Mouse (Mus musculus) kidney, adult 2 months (tissue): ENCODE results near the gene Eif1. TPM values are rescaled to one million over a fixed set of nuclear protein-coding genes. Genes with fewer than 3 reads are reported as not detected.

Source experiments
- DNase-seq: peaks from one replicate; pipeline ENCODE4 v3.0.0; 2021
- H3K27ac ChIP-seq: fragments of 200-500 bp; 2 replicates; pipeline ENCODE4 v1.5.1; 2012; ENCODE audit warnings: low read depth, low read length, control low read depth, inconsistent platforms; ENCODE audit not compliant: insufficient read depth
- H3K27me3 ChIP-seq: fragments of 200-500 bp; replicated peaks from 2 replicates; pipeline ENCODE4 v1.6.1; 2012; ENCODE audit warnings: mild to moderate bottlenecking, moderate library complexity, low read length, inconsistent platforms; ENCODE audit not compliant: control insufficient read depth, insufficient read depth
- H3K36me3 ChIP-seq: fragments of 200-500 bp; 2 replicates; pipeline ENCODE4 v1.6.1; 2012; ENCODE audit warnings: mild to moderate bottlenecking, moderate library complexity, low read length, inconsistent platforms; ENCODE audit not compliant: control insufficient read depth, insufficient read depth
- H3K4me1 ChIP-seq: fragments of 200-500 bp; 2 replicates; pipeline ENCODE4 v1.6.1; 2011; ENCODE audit warnings: low read length; ENCODE audit not compliant: control insufficient read depth, insufficient read depth
- H3K4me3 ChIP-seq: fragments of 200-500 bp; 2 replicates; pipeline ENCODE4 v1.5.1; 2011; ENCODE audit warnings: mild to moderate bottlenecking, low read depth, low read length, control low read depth; ENCODE audit not compliant: insufficient read depth
- CTCF ChIP-seq: fragments of 200-500 bp; conservative IDR thresholded peaks from 2 replicates; pipeline ENCODE4 v1.5.1; 2011; ENCODE audit warnings: low read depth, mild to moderate bottlenecking, control low read depth, low read length, moderate library complexity, mixed read lengths; ENCODE audit not compliant: insufficient read depth, insufficient read length
- POLR2A ChIP-seq: fragments of 200-500 bp; IDR thresholded peaks from one replicate; pipeline ENCODE4 v1.6.1; 2011; ENCODE audit warnings: low read depth, low read length, control low read depth
- WGBS: fragments of 180-500 bp; shearing (Covaris S2); methylation state at CpG from one replicate; pipeline ENCODE4 v1.1.7; 2018; 5-methylcytosine and 5-hydroxymethylcytosine counted together
- polyA plus RNA-seq: library from polyadenylated mRNA; depleted of rRNA; stranded (reverse); fragments of >200 nt; gene quantifications from 2 replicates; pipeline ENCODE4 v1.2.3, GENCODE M21; 2012; rRNA removed

Eif1 gene
- polyA plus RNA-seq, 1 experiment: 173 TPM

GRCm38 (mm10) chr11:100369145-100369544 is 49.5 kb downstream of the Eif1 start:
- 43% methylated on average over 7 of the region's 7 CpGs for WGBS
- TF ChIP-seq CTCF (no peak), POLR2A (no peak)
- Histone ChIP-seq H3K36me3 (peaks cover 8% of the 10 kb centered on the region), H3K27ac (no peak overlapping the region), H3K4me3 (no peak overlapping the region), H3K4me1 (no peaks in the 10 kb centered on the region), H3K27me3 (no peaks in the 10 kb centered on the region)
- DNase-seq: no peak

- Histone ChIP-seq H3K36me3 (peaks cover 8% of the 10 kb centered on the region), H3K4me3 (no peak overlapping the region), H3K27me3 (no peaks in the 10 kb centered on the region), H3K4me1 (no peaks in the 10 kb centered on the region), H3K27ac (no peak overlapping the region)
- WGBS: 67% methylated on average over 8 of the region's 8 CpGs
- TF ChIP-seq POLR2A (no peak), CTCF (no peak)
- no peak for DNase-seq
These were observed 50.1 kb downstream of the Eif1 start for GRCm38 (mm10) chr11:100369822-100370221.

Other genes with a start within 250 kb of the Eif1 start
- gene Krt32, start 231.7 kb upstream of the Eif1 start, polyA plus RNA-seq: not detected in 2 replicates
- gene Krt35, start 223.6 kb upstream of the Eif1 start, polyA plus RNA-seq: not detected in 2 replicates
- gene Krt36, start 214.3 kb upstream of the Eif1 start, polyA plus RNA-seq: 0.11 TPM in 1 of 2 replicates, not detected in the other
- gene Krt13, start 198.3 kb upstream of the Eif1 start, polyA plus RNA-seq: not detected in 2 replicates
- 3.1 and 3.9 TPM in 2 replicates for gene Krt15, start 184.0 kb upstream of the Eif1 start, polyA plus RNA-seq
- 13.0 and 20.1 TPM in 2 replicates for gene Krt19, start 171.2 kb upstream of the Eif1 start, polyA plus RNA-seq
- not detected in 2 replicates for gene Krt9, start 126.6 kb upstream of the Eif1 start, polyA plus RNA-seq
- gene Krt14, start 112.3 kb upstream of the Eif1 start, polyA plus RNA-seq: 1.3 and 1.4 TPM in 2 replicates
- not detected in 2 replicates for gene Krt16, start 71.0 kb upstream of the Eif1 start, polyA plus RNA-seq
- gene Krt17, start 58.9 kb upstream of the Eif1 start, polyA plus RNA-seq: 0.08 TPM in 1 of 2 replicates, not detected in the other
- gene Krt42, start 50.0 kb upstream of the Eif1 start, polyA plus RNA-seq: not detected in 2 replicates
- not detected in 2 replicates for gene Gast, start 14.5 kb downstream of the Eif1 start, polyA plus RNA-seq
- gene Hap1, start 36.2 kb downstream of the Eif1 start, polyA plus RNA-seq: 3.0 and 3.6 TPM in 2 replicates
- 220 and 229 TPM in 2 replicates for gene Jup, start 77.9 kb downstream of the Eif1 start, polyA plus RNA-seq
- gene P3h4, start 95.0 kb downstream of the Eif1 start, polyA plus RNA-seq: 11.9 and 13.9 TPM in 2 replicates
- 12.5 and 15.9 TPM in 2 replicates for gene Fkbp10, start 95.8 kb downstream of the Eif1 start, polyA plus RNA-seq
- gene Nt5c3b, start 121.9 kb downstream of the Eif1 start, polyA plus RNA-seq: 29.3 and 32.0 TPM in 2 replicates
- 0.13 and 0.34 TPM in 2 replicates for gene Klhl10, start 122.0 kb downstream of the Eif1 start, polyA plus RNA-seq
- gene Klhl11, start 152.9 kb downstream of the Eif1 start, polyA plus RNA-seq: 2.3 and 3.3 TPM in 2 replicates
- 181 and 191 TPM in 2 replicates for gene Acly, start 208.1 kb downstream of the Eif1 start, polyA plus RNA-seq
- gene Ttc25, start 225.7 kb downstream of the Eif1 start, polyA plus RNA-seq: 0.84 and 1.4 TPM in 2 replicates